Mouse (Mus musculus) small intestine, adult 2 months (tissue): ENCODE measurements at regions not wholly inside any gene's neighbourhood (a gene's known extent, or its start where the extent isn't known, plus 50 kb on each side); places are given as distances from the start of the nearest gene placed in this dataset.

Source experiments
- CTCF ChIP-seq: fragments of 200-500 bp; IDR thresholded peaks from 2 replicates; pipeline ENCODE4 v1.5.1; 2012; ENCODE audit warnings: low read depth, mild to moderate bottlenecking, control low read depth, inconsistent platforms, low read length, moderate library complexity, mixed read lengths; ENCODE audit not compliant: insufficient replicate concordance, insufficient read length; ENCODE audit errors: extremely low read depth
- POLR2A ChIP-seq: fragments of 200-500 bp; IDR thresholded peaks from 2 replicates; pipeline ENCODE4 v1.6.1; 2012; ENCODE audit warnings: low read depth, mild to moderate bottlenecking, control low read depth, inconsistent platforms, low read length, moderate library complexity

GRCm38 (mm10) chr3:137741528-137741927 lies 70.2 kb downstream of the Gm21962 start:
- TF ChIP-seq CTCF (no peak), POLR2A (no peak)
